Mouse (Mus musculus) embryonic facial prominence, embryonic 12.5 days (tissue): ENCODE results near the gene Gm3252. TPM values are rescaled to one million over a fixed set of nuclear protein-coding genes. Genes with fewer than 3 reads are reported as not detected.
"Not testable (repeated sequence)": the region's sequence is repeated elsewhere in the genome, so short reads cannot be mapped to it uniquely, and the experiment has no call there.

Experiments used
- ATAC-seq: fragments of 200-750 bp; cut with Nextera tagmentation; 2 replicates; pipeline ENCODE4 v1.8.0; 2017; ENCODE audit not compliant: insufficient number of reproducible peaks, insufficient read depth, low FRiP score, low TSS enrichment
- H3K27ac ChIP-seq: fragments of 300-500 bp; sonication (generic); 2 replicates; pipeline ENCODE4 v1.5.1; 2016; ENCODE audit warnings: mild to moderate bottlenecking
- H3K27me3 ChIP-seq: fragments of 300-500 bp; sonication (generic); 2 replicates; pipeline ENCODE4 v1.6.1; 2016; ENCODE audit warnings: mild to moderate bottlenecking, moderate library complexity
- H3K36me3 ChIP-seq: fragments of 300-500 bp; sonication (generic); 2 replicates; pipeline ENCODE4 v1.6.1; 2016; ENCODE audit warnings: mild to moderate bottlenecking
- H3K4me1 ChIP-seq: fragments of 300-500 bp; sonication (generic); 2 replicates; pipeline ENCODE4 v1.6.1; 2016
- H3K4me2 ChIP-seq: fragments of 300-500 bp; sonication (generic); replicated peaks from 2 replicates; pipeline ENCODE4 v1.6.1; 2016; ENCODE audit warnings: mild to moderate bottlenecking, moderate library complexity
- H3K4me3 ChIP-seq: fragments of 300-500 bp; sonication (generic); 2 replicates; pipeline ENCODE4 v1.5.1; 2016; ENCODE audit warnings: mild to moderate bottlenecking
- H3K9ac ChIP-seq: fragments of 300-500 bp; sonication (generic); 2 replicates; pipeline ENCODE4 v1.6.1; 2016; ENCODE audit warnings: mild to moderate bottlenecking, moderate library complexity
- H3K9me3 ChIP-seq: fragments of 300-500 bp; sonication (generic); 2 replicates; pipeline ENCODE4 v1.6.1; 2016; ENCODE audit warnings: mild to moderate bottlenecking, moderate library complexity
- WGBS: fragments of 180-500 bp; shearing (Covaris S2); methylation state at CpG from one replicate; pipeline ENCODE4 v1.1.7; 2016; 5-methylcytosine and 5-hydroxymethylcytosine counted together
- polyA plus RNA-seq: library from polyadenylated mRNA; unstranded; fragments of >200 nt; fragmentation: Nextera tagmentation; extraction: Ambion mirVana; gene quantifications from 2 replicates; pipeline ENCODE4 v1.2.1, GENCODE M21; 2016

Gm3252 gene
- 0.45 and 0.51 TPM in 2 replicates for polyA plus RNA-seq

DNA sequence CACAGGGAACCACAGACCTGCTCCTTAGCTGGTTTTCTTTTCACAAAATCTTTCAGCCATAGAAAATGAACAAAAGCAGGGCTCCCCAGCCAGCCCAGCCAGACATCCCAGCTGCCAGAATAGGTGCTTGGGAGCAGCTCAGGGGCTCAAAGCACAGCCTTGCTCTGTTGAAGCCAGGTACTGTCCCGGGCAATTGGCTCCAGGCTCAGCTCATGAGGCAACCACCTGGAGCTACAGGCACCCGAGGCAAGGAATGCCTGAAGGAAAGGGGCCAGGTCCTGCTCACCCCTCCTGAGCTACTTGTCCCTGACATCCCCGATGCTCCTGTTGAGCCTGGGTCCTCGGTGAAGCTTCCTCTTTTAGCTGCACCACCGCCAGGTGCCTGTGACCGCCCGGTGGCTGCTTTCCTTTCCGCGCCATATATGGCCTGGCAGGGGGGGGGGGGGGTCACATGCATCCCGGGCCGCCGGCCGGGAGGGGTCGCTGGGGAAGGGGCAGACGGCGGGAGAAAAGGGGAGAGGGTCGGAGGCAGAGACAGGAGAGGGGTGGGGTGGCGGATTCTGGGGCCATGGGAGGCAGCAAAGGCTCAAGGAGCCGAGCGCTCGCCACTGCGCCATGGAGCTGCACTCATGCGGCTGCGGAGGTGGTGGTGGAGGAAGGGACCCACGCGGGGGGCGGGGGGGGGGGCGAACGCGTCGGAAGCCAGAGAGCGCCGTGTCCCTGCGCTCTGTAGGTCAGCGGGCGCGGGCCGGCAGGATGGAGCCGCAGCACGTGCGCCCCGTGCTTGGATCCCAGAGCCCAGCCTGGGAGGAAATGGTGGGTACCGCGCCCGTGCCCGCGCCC is at the start of gene Gm3252:
Gm3252 (plus strand) TSS at position 738 of the 843 bp plus-strand sequence.
- not testable (repeated sequence) for H3K27ac ChIP-seq, ATAC-seq, H3K36me3 ChIP-seq, H3K9me3 ChIP-seq, H3K4me1 ChIP-seq, H3K9ac ChIP-seq, H3K27me3 ChIP-seq
- WGBS: 2% methylated on average over 10 of the region's 47 CpGs
- Histone ChIP-seq H3K4me2 (peak within 1 kb of the TSS; percentile 43), H3K4me3 (peak within 1 kb of the TSS; percentile 28)

DNA sequence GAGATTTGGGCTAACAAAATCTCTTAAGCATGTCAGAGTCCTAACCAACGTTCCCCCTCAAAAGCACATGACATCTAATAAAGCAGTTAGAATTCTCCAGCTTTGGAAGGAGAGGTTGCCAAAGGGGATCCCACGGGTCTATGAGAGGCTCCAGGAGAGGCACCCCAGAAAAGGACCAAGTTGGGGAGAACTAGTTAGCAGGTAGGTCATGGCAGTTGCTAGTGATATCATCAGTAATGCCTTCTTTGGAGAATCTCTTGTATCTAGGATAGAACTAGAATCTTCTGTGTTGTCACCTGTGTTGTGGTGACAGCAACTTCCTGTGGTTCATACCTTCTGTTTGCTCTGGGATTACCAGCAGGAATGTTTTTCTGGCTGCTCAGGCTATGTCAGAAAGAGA is 17.6 kb upstream of the Gm3252 start, which contains the start of gene Gm7876:
Gm7876 (plus strand) TSS at position 301 of the 400 bp plus-strand sequence.
- not testable (repeated sequence) for H3K27ac ChIP-seq, H3K27me3 ChIP-seq, H3K4me1 ChIP-seq, H3K9me3 ChIP-seq, H3K9ac ChIP-seq, H3K4me3 ChIP-seq, H3K4me2 ChIP-seq, ATAC-seq, H3K36me3 ChIP-seq
- 75% methylated on average over 1 of the region's 2 CpGs for WGBS

DNA sequence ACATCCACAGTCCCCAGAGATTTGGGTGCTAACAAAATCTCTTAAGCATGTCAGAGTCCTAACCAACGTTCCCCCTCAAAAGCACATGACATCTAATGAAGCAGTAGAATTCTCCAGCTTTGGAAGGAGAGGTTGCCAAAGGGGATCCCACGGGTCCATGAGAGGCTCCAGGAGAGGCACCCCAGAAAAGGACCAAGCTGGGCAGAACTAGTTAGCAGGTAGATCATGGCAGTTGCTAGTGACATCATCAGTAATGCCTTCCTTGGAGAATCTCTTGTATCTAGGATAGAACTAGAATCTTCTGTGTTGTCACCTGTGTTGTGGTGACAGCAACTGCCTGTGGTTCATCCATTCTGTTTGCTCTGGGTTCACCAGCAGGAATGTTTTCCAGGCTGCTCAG is 49.5 kb downstream of the Gm3252 start, which contains the start of gene Gm9602:
Gm9602 (plus strand) TSS at position 301 of the 400 bp plus-strand sequence.
- not testable (repeated sequence) for H3K27ac ChIP-seq

More for the DNA sequence above, 49.5 kb downstream of the Gm3252 start, which contains the start of gene Gm9602:
- H3K9ac ChIP-seq, H3K4me1 ChIP-seq, H3K36me3 ChIP-seq, H3K9me3 ChIP-seq, H3K4me3 ChIP-seq, H3K27me3 ChIP-seq, ATAC-seq, H3K4me2 ChIP-seq: not testable (repeated sequence)
- WGBS: 86% methylated on average over 1 of the region's 2 CpGs

Other genes with a start within 250 kb of the Gm3252 start
- not detected in 2 replicates for gene Gm3182, start 245.0 kb upstream of the Gm3252 start, polyA plus RNA-seq
- gene Gm3047, start 171.4 kb upstream of the Gm3252 start, polyA plus RNA-seq: not detected in 2 replicates
- gene Gm8159, start 94.4 kb upstream of the Gm3252 start, polyA plus RNA-seq: not detected in 2 replicates
- gene Gm3239, start 62.6 kb upstream of the Gm3252 start, polyA plus RNA-seq: not detected in 2 replicates
- gene Gm7876, start 17.5 kb upstream of the Gm3252 start, polyA plus RNA-seq: not detected in 2 replicates
- not detected in 2 replicates for gene Gm9602, start 49.6 kb downstream of the Gm3252 start, polyA plus RNA-seq
- gene Gm3269, start 111.3 kb downstream of the Gm3252 start, polyA plus RNA-seq: not detected in 2 replicates
- 1.00 and 1.2 TPM in 2 replicates for gene Gm3264, start 128.8 kb downstream of the Gm3252 start, polyA plus RNA-seq
- not detected in 2 replicates for gene Gm3278, start 165.6 kb downstream of the Gm3252 start, polyA plus RNA-seq